Mouse (Mus musculus): ENCODE measurements around the gene Tnfsf12. TPM values are rescaled to one million over a fixed set of nuclear protein-coding genes. Genes with fewer than 3 reads are reported as not detected.

The Tnfsf12 gene
- polyA plus RNA-seq, 1 experiment from 2014 or later = 5.6 TPM

DNA sequence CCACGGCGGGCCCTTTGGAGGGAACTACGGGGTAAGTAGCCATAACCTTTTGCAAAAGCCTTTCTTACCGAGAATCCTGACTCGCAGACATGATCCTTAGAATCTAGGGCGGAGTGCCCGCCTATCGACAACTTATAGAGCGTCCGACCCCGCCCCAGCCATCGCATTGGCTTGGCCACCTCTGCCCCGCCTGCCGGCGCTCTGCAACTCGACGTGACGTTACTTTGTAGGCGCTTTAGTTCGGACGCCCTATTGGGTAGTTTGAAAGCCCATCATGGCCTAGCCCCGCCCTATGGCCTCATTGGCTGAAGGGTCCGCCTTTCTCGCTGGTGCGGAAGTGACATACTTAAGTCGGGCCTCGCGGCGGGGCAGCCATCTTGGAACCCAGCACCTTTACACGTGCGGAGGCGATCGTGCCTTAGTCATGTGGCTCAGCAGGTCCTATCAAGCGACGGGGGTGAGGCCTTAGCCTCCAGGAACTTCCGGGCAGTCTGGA is 23.4 kb downstream of the Tnfsf12 start, which contains the start of gene Eif4a1:
Eif4a1 (minus strand) TSS at position 213 of the 496 bp plus-strand sequence.
- H3K4me3 ChIP-seq (ENCODE audit: low read length) = peak within 1 kb of the TSS; percentile 98
- under 1% methylated on average over 31 of the region's 36 CpGs for WGBS
- peak within 1 kb of the TSS; percentile 97 for H3K4me2 ChIP-seq (ENCODE audit: low read length)
- H3K27me3 ChIP-seq (replicated peaks; ENCODE audit: control insufficient read depth, insufficient read depth, low read length) = no peaks in the 10 kb centered on the region
- peak; percentile 97 for ATAC-seq
- peak within 1 kb of the TSS; percentile 98 for H3K27ac ChIP-seq (ENCODE audit: low read depth, low read length)
- H3K9me3 ChIP-seq (ENCODE audit: control insufficient read depth, low read length) = no peaks in the 10 kb centered on the region
- peaks cover 36% of the 10 kb centered on the region for H3K36me3 ChIP-seq (ENCODE audit: control insufficient read depth, insufficient read depth, low read length)
- H3K9ac ChIP-seq (ENCODE audit: low read depth, low read length) = peak within 1 kb of the TSS; percentile 98
- H3K4me1 ChIP-seq (ENCODE audit: control insufficient read depth, insufficient read depth, low read depth, low read length) = peaks cover 22% of the 10 kb centered on the region

DNA sequence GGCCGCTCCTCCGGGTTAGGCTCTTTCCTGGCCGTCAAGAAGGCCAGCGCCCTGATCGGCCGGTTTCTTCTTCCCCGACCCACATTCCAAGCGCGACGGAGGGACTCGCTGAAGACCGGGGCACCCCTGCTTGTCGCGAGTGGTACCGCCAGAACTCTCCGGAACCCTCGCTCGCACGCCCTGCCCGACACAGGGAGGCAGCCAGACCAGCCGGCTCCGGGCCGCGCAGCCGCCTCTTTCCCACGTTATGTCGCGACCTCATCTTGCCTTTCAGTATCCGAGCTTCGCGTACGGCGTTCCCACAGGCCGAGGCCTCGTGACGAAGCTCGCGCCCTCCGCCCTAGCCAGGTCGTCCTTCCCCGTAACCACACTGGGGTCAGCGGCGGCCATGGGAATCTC is 23.9 kb downstream of the Tnfsf12 start:
- ATAC-seq = peak; percentile 7; the same call in 1 of the 2 replicates
- H3K4me1 ChIP-seq (ENCODE audit: control insufficient read depth, insufficient read depth, low read depth, low read length) = peaks cover 22% of the 10 kb centered on the region
- 0% methylated on average over 35 of the region's 43 CpGs for WGBS
- H3K27ac ChIP-seq (ENCODE audit: low read depth, low read length) = peak overlapping the region; percentile 98
- peak overlapping the region; percentile 97 for H3K4me2 ChIP-seq (ENCODE audit: low read length)
- H3K36me3 ChIP-seq (ENCODE audit: control insufficient read depth, insufficient read depth, low read length) = peaks cover 34% of the 10 kb centered on the region
- H3K9me3 ChIP-seq (ENCODE audit: control insufficient read depth, low read length) = no peaks in the 10 kb centered on the region
- no peaks in the 10 kb centered on the region for H3K27me3 ChIP-seq (replicated peaks; ENCODE audit: control insufficient read depth, insufficient read depth, low read length)
- peak overlapping the region; percentile 98 for H3K9ac ChIP-seq (ENCODE audit: low read depth, low read length)
- peak overlapping the region; percentile 98 for H3K4me3 ChIP-seq (ENCODE audit: low read length)

DNA sequence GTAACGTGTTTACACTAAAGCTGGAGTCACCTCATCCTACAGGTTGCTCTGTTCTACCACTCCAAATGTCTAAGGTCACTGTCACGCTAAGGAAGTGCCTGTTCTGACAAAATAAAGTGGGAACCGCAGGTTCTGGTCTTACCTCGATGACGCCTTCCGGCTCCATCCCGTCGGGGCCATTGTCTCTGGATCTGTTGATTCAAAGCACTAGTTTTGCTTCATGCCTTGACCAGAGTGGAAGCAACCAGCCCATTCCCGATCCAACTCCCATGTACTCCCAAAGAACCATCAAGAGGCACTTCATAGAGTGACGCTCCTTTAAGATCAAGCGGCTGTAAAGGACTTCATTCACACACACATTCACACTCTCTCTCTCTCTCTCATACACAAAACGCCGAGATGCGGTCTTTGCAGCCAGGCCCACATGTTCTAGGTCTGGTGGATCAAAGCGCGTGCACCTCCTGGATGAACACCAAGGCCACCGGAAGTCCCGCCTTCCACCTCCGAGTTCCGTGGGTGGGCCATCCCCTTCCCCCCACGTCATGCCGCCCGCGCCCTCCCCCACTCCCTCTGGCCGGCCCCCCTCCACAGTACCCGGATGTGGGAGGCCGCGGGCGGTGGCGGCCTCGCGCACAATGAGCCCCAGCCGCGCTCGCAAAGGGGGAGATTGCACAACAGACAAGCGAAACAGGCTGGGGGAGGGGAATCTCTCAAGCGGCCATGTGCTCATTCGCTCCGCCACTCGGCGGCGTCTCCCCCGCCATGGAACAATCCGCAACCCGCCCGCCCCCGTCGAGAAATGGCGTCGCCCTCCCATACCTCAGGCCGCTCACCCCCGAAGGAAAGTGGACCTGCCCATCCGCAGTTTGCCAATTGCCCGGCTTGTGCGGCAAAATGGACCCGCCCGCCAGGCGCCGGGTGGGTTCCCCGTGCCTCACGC is 24.6 kb downstream of the Tnfsf12 start:
- peaks cover 41% of the 10 kb centered on the region for H3K36me3 ChIP-seq (ENCODE audit: control insufficient read depth, insufficient read depth, low read length)
- WGBS = under 1% methylated on average over 59 of the region's 61 CpGs
- peak; percentile 77 for ATAC-seq

DNA sequence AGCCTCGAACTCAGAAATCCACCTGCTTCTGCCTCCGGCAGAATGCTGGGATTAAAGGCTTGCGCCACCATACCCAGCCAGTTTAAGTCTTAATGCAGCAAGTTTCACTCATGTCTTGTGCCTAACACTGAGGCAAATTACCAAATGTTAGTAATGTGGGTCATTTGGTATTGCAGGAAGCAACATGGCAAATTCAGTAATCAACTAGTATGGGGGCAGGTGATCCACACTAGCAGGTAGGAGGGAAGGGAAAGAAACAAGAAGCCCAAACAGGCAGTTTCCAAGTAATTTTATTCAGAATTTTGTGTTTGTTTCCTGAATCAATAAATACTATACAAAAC is 29.0 kb downstream of the Tnfsf12 start:
- 86% methylated on average over 3 of the region's 3 CpGs for WGBS
- Histone ChIP-seq H3K27ac (ENCODE audit: low read depth, low read length) (no peak overlapping the region), H3K9me3 (ENCODE audit: control insufficient read depth, low read length) (no peaks in the 10 kb centered on the region), H3K9ac (ENCODE audit: low read depth, low read length) (no peak overlapping the region), H3K4me3 (ENCODE audit: low read length) (no peak overlapping the region), H3K4me2 (ENCODE audit: low read length) (no peak overlapping the region), H3K36me3 (ENCODE audit: control insufficient read depth, insufficient read depth, low read length) (peaks cover 35% of the 10 kb centered on the region), H3K27me3 (replicated peaks; ENCODE audit: control insufficient read depth, insufficient read depth, low read length) (no peaks in the 10 kb centered on the region), H3K4me1 (ENCODE audit: control insufficient read depth, insufficient read depth, low read depth, low read length) (peaks cover 24% of the 10 kb centered on the region)
- no peak for ATAC-seq

More for the DNA sequence above, 24.6 kb downstream of the Tnfsf12 start:
- no peaks in the 10 kb centered on the region for H3K27me3 ChIP-seq (replicated peaks; ENCODE audit: control insufficient read depth, insufficient read depth, low read length)
- H3K4me1 ChIP-seq (ENCODE audit: control insufficient read depth, insufficient read depth, low read depth, low read length) = peaks cover 22% of the 10 kb centered on the region
- no peaks in the 10 kb centered on the region for H3K9me3 ChIP-seq (ENCODE audit: control insufficient read depth, low read length)
- H3K4me3 ChIP-seq (ENCODE audit: low read length) = peak overlapping the region; percentile 98
- H3K4me2 ChIP-seq (ENCODE audit: low read length) = peak overlapping the region; percentile 97
- H3K27ac ChIP-seq (ENCODE audit: low read depth, low read length) = peak overlapping the region; percentile 98
- peak overlapping the region; percentile 98 for H3K9ac ChIP-seq (ENCODE audit: low read depth, low read length)

DNA sequence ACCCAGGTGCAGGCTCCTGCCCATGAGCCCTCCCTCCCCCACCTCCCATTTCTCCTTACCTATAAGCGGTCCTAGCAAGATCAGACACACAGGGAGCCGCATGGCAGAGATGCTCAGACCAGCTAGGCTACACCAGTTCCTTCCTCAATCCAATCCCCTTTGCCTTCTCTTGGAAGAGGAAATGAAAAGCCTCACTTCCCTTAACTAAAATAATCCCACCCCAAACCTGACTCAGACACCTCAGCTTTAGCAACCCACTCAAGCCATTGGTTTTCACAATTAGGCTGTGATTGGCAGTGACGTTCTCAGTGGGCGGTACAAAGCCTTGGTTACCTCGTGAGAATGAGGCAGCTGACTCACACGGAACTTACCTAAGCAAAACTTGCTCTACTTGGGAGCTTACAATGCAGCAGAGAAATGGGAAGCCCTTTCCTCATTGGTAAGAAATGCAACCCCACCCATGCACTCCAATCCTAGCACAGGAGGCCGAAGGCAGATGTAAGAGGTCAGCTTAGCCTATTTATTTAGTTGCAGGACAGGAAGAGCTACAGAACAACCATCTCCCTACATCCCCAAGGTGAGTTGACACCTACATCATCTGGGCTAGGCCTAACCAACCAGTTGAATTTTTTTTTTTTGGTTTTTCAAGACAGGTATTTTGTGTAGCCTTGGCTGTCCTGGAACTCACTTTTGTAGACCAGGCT is 29.5 kb downstream of the Tnfsf12 start, which contains the start of gene Cd68:
Cd68 (minus strand) TSS at position 193 of the 704 bp plus-strand sequence.
- no peak within 1 kb of the TSS for H3K27ac ChIP-seq (ENCODE audit: low read depth, low read length)
- H3K36me3 ChIP-seq (ENCODE audit: control insufficient read depth, insufficient read depth, low read length) = peaks cover 35% of the 10 kb centered on the region
- H3K4me1 ChIP-seq (ENCODE audit: control insufficient read depth, insufficient read depth, low read depth, low read length) = peaks cover 28% of the 10 kb centered on the region
- no peaks in the 10 kb centered on the region for H3K27me3 ChIP-seq (replicated peaks; ENCODE audit: control insufficient read depth, insufficient read depth, low read length)
- H3K4me3 ChIP-seq (ENCODE audit: low read length) = no peak within 1 kb of the TSS
- no peak within 1 kb of the TSS for H3K4me2 ChIP-seq (ENCODE audit: low read length)
- H3K9ac ChIP-seq (ENCODE audit: low read depth, low read length) = no peak within 1 kb of the TSS
- no peak for ATAC-seq
- 40% methylated on average over 7 of the region's 7 CpGs for WGBS
- no peaks in the 10 kb centered on the region for H3K9me3 ChIP-seq (ENCODE audit: control insufficient read depth, low read length)

DNA sequence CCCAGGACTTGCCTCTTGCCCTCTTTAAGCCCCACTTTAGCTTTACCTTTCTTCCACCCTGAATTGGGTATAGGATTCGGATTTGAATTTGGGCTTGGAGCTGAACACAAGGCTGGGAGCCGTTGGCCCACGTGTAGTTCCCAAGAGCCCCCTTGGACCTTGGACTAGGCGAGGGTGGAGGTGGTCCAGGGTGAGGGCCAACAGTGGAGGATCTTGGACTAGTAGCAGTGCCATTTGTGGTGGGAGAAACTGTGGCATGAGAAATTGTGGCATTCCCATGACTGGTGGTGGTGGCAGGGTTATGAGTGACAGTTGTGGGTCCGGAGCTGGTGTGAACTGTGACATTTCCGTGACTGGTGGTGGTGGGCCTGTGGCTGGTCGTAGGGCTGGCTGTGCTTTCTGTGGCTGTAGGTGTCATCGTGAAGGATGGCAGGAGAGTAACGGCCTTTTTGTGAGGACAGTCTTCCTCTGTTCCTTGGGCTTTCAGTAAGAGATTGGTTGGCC is 30.1 kb downstream of the Tnfsf12 start:
- H3K36me3 ChIP-seq (ENCODE audit: control insufficient read depth, insufficient read depth, low read length) = peaks cover 35% of the 10 kb centered on the region
- 76% methylated on average over 9 of the region's 9 CpGs for WGBS
- no peak for ATAC-seq
- no peaks in the 10 kb centered on the region for H3K9me3 ChIP-seq (ENCODE audit: control insufficient read depth, low read length)
- no peak overlapping the region for H3K27ac ChIP-seq (ENCODE audit: low read depth, low read length)
- H3K27me3 ChIP-seq (replicated peaks; ENCODE audit: control insufficient read depth, insufficient read depth, low read length) = no peaks in the 10 kb centered on the region
- H3K9ac ChIP-seq (ENCODE audit: low read depth, low read length) = no peak overlapping the region
- H3K4me1 ChIP-seq (ENCODE audit: control insufficient read depth, insufficient read depth, low read depth, low read length) = peaks cover 25% of the 10 kb centered on the region
- H3K4me2 ChIP-seq (ENCODE audit: low read length) = no peak overlapping the region
- H3K4me3 ChIP-seq (ENCODE audit: low read length) = no peak overlapping the region

DNA sequence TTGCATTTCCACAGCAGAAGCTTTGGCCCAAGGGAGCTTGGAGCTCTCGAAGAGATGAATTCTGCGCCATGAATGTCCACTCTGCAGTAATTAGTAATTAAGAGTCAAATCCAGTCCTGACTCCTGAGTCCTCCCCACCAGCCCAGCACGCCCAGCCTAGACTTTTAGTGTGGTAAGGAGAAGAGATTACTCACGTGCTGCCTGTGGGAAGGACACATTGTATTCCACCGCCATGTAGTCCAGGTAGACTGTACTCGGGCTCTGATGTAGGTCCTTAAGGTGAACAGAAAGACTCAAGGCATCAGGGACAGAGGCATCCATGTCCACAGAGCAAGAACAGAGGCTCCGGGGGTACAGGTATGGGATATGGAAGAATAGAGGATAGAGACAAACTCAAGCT is 30.8 kb downstream of the Tnfsf12 start:
- H3K36me3 ChIP-seq (ENCODE audit: control insufficient read depth, insufficient read depth, low read length) = peaks cover 33% of the 10 kb centered on the region
- 95% methylated on average over 7 of the region's 7 CpGs for WGBS
- ATAC-seq = no peak

DNA sequence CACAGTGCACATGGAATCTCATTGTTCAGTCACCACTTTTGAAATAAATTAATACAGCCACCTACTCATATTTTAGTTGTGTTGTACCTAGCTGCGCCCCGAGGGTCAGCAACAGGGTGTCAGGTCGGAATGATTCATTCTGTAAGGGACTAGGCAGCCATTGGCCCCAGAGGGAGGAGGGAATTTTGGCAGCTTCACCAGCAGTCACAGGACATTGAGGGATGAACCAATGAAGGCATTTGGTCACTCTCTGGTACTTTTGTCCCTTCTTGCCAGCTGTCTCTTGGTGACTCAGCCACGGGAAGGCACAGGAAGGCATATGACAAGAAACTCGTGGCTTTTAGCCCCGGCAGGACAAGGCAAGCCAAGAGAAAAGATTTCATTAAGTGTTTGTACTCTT is 31.9 kb downstream of the Tnfsf12 start:
- H3K9ac ChIP-seq (ENCODE audit: low read depth, low read length) = no peak overlapping the region
- no peak overlapping the region for H3K4me3 ChIP-seq (ENCODE audit: low read length)
- no peak for ATAC-seq
- H3K9me3 ChIP-seq (ENCODE audit: control insufficient read depth, low read length) = no peaks in the 10 kb centered on the region
- H3K4me1 ChIP-seq (ENCODE audit: control insufficient read depth, insufficient read depth, low read depth, low read length) = peaks cover 11% of the 10 kb centered on the region
- no peak overlapping the region for H3K4me2 ChIP-seq (ENCODE audit: low read length)
- H3K27me3 ChIP-seq (replicated peaks; ENCODE audit: control insufficient read depth, insufficient read depth, low read length) = no peaks in the 10 kb centered on the region
- peaks cover 31% of the 10 kb centered on the region for H3K36me3 ChIP-seq (ENCODE audit: control insufficient read depth, insufficient read depth, low read length)
- H3K27ac ChIP-seq (ENCODE audit: low read depth, low read length) = peak overlapping the region; percentile 91; the same call in 1 of the 2 replicates
- WGBS = 88% methylated on average over 6 of the region's 6 CpGs

More for the DNA sequence above, 30.8 kb downstream of the Tnfsf12 start:
- no peak overlapping the region for H3K27ac ChIP-seq (ENCODE audit: low read depth, low read length)
- no peak overlapping the region for H3K4me2 ChIP-seq (ENCODE audit: low read length)
- no peak overlapping the region for H3K9ac ChIP-seq (ENCODE audit: low read depth, low read length)
- no peaks in the 10 kb centered on the region for H3K27me3 ChIP-seq (replicated peaks; ENCODE audit: control insufficient read depth, insufficient read depth, low read length)
- peaks cover 19% of the 10 kb centered on the region for H3K4me1 ChIP-seq (ENCODE audit: control insufficient read depth, insufficient read depth, low read depth, low read length)
- H3K4me3 ChIP-seq (ENCODE audit: low read length) = no peak overlapping the region
- no peaks in the 10 kb centered on the region for H3K9me3 ChIP-seq (ENCODE audit: control insufficient read depth, low read length)

All from hindbrain, embryonic 16.5 days (tissue).